Mouse (Mus musculus) cerebellum, adult 11-12 months (tissue): ENCODE measurements around the gene Hid1.

Experiments used
- DNase-seq: peaks from one replicate; pipeline ENCODE4 v3.0.0; 2022

Gene Hid1

GRCm38 (mm10) chr11:115335223-115335622 lies 32.3 kb downstream of the Hid1 start:
- DNase-seq = no peak

- DNase-seq = no peak
These were observed 33.0 kb downstream of the Hid1 start, which contains the start of gene Otop3 for GRCm38 (mm10) chr11:115334531-115334930. Gene Otop3 (plus strand): TSS chr11:115334731.

GRCm38 (mm10) chr11:115329339-115329738 lies 38.2 kb downstream of the Hid1 start:
- no peak for DNase-seq

- no peak for DNase-seq
These were observed 40.8 kb downstream of the Hid1 start for GRCm38 (mm10) chr11:115326730-115327129.

- DNase-seq = no peak
These were observed 44.2 kb downstream of the Hid1 start for GRCm38 (mm10) chr11:115323354-115323753.

- peak; percentile 56 for DNase-seq
These were observed 45.5 kb downstream of the Hid1 start, which contains the start of gene Ush1g for GRCm38 (mm10) chr11:115321906-115322693. Gene Ush1g (minus strand): TSS chr11:115322041.

GRCm38 (mm10) chr11:115319704-115320383 lies 47.7 kb downstream of the Hid1 start:
- DNase-seq = peak; percentile 66

- DNase-seq = no peak
These were observed 49.1 kb downstream of the Hid1 start for GRCm38 (mm10) chr11:115318245-115319027.

- DNase-seq = no peak
These were observed 50.4 kb downstream of the Hid1 start for GRCm38 (mm10) chr11:115317204-115317603.

- no peak for DNase-seq
These were observed 53.3 kb downstream of the Hid1 start for GRCm38 (mm10) chr11:115314249-115314648.

- DNase-seq = no peak
These were observed 58.8 kb downstream of the Hid1 start for GRCm38 (mm10) chr11:115308781-115309180.

GRCm38 (mm10) chr11:115306863-115307262 lies 60.7 kb downstream of the Hid1 start, which contains the start of gene Otop2:
Gene Otop2 (plus strand): TSS chr11:115307163.
- DNase-seq = no peak

GRCm38 (mm10) chr11:115303167-115303566 lies 64.4 kb downstream of the Hid1 start:
- no peak for DNase-seq

- no peak for DNase-seq
These were observed 66.2 kb downstream of the Hid1 start for GRCm38 (mm10) chr11:115301351-115301750.

GRCm38 (mm10) chr11:115300745-115301144 lies 66.8 kb downstream of the Hid1 start:
- DNase-seq = no peak

- no peak for DNase-seq
These were observed 69.4 kb downstream of the Hid1 start for GRCm38 (mm10) chr11:115298160-115298559.
